8 mouse cellular contexts compared by ENCODE assay signal in genomic region chr16:16896382-16897055, GRCm38 (mm10). TPM values are rescaled to one million over a fixed set of nuclear protein-coding genes. Genes with fewer than 3 reads are reported as not detected.
A peak's percentile ranks its signal among the peaks of the same experiment; 100 is the strongest.
DNase-seq lines count a peak whose midpoint lies in the region; ATAC-seq and TF ChIP-seq lines count a peak whose summit lies in the region.

Gene Ppm1f, plus strand, starts transcription at chr16:16896469.

- H3K27me3 ChIP-seq in embryonic facial prominence, embryonic 13.5 days: no peaks in the 10 kb centered on the region
- no peaks in the 10 kb centered on the region for H3K27me3 ChIP-seq in kidney, adult 2 months (replicated peaks; ENCODE audit: control insufficient read depth, insufficient read depth, low read length)
- H3K27me3 ChIP-seq in limb, embryonic 12.5 days: no peaks in the 10 kb centered on the region
- no peaks in the 10 kb centered on the region for H3K27me3 ChIP-seq in midbrain, embryonic 15.5 days (replicated peaks)
- no peaks in the 10 kb centered on the region for H3K27me3 ChIP-seq in spleen, adult 2 months (ENCODE audit: control insufficient read depth, insufficient read depth, low read length)

- ATAC-seq in embryonic facial prominence, embryonic 13.5 days (ENCODE audit: insufficient number of reproducible peaks, insufficient read depth, low FRiP score, low TSS enrichment, low read depth): peak; percentile 85
- peak; percentile 85 for ATAC-seq in limb, embryonic 12.5 days (ENCODE audit: insufficient number of reproducible peaks, insufficient read depth, low FRiP score, low TSS enrichment, low read depth)
- peak; percentile 93 for ATAC-seq in midbrain, embryonic 15.5 days (replicated peaks)

- peak within 1 kb of the TSS; percentile 40 for H3K27ac ChIP-seq in embryonic facial prominence, embryonic 13.5 days
- H3K27ac ChIP-seq in kidney, adult 2 months (ENCODE audit: insufficient read depth, low read depth, low read length): peak within 1 kb of the TSS; percentile 40
- peak within 1 kb of the TSS; percentile 66 for H3K27ac ChIP-seq in limb, embryonic 12.5 days
- peak within 1 kb of the TSS; percentile 70 for H3K27ac ChIP-seq in midbrain, embryonic 15.5 days
- peak within 1 kb of the TSS; percentile 52 for H3K27ac ChIP-seq in spleen, adult 2 months (ENCODE audit: insufficient read depth, low read length)

- H3K4me1 ChIP-seq in embryonic facial prominence, embryonic 13.5 days: peaks cover 22% of the 10 kb centered on the region
- no peaks in the 10 kb centered on the region for H3K4me1 ChIP-seq in kidney, adult 2 months (ENCODE audit: control insufficient read depth, insufficient read depth, low read length)
- peaks cover 13% of the 10 kb centered on the region for H3K4me1 ChIP-seq in limb, embryonic 12.5 days (replicated peaks)
- H3K4me1 ChIP-seq in midbrain, embryonic 15.5 days: peaks cover 24% of the 10 kb centered on the region
- peaks cover 9% of the 10 kb centered on the region for H3K4me1 ChIP-seq in spleen, adult 2 months (ENCODE audit: control insufficient read depth, insufficient read depth, insufficient read length)

- TF ChIP-seq CTCF in kidney, adult 2 months (conservative IDR thresholded peaks at IDR 0.05; ENCODE audit: insufficient read depth, insufficient read length, low read depth, low read length): peak; percentile 89
- TF ChIP-seq CTCF in spleen, adult 2 months (IDR thresholded peaks at IDR 0.05; ENCODE audit: extremely low read depth, insufficient read depth, insufficient read length, insufficient replicate concordance): peak; percentile 98

- under 1% methylated on average over 29 of the region's 29 CpGs for WGBS in embryonic facial prominence, embryonic 13.5 days
- under 1% methylated on average over 29 of the region's 29 CpGs for WGBS in kidney, adult 2 months
- under 1% methylated on average over 29 of the region's 29 CpGs for WGBS in limb, embryonic 12.5 days
- under 1% methylated on average over 29 of the region's 29 CpGs for WGBS in midbrain, embryonic 15.5 days
- WGBS in spleen, adult 2 months: under 1% methylated on average over 29 of the region's 29 CpGs

- peak; percentile 99 for DNase-seq in 3134 (ENCODE audit: extremely low read depth, insufficient read length, low spot score)
- DNase-seq in adrenal gland, postnatal 36 days: peak; percentile 96 to 99
- peak; percentile 96 to 97 for DNase-seq in heart, adult 18-20 months
- peak; percentile 97 for DNase-seq in kidney, adult 2 months
- DNase-seq in spleen, adult 2 months (ENCODE audit: low read depth in 1 of 2, low spot score in 2 of 2): peak; percentile 87 to 95

- no peaks in the 10 kb centered on the region for H3K9me3 ChIP-seq in embryonic facial prominence, embryonic 13.5 days
- H3K9me3 ChIP-seq in limb, embryonic 12.5 days: no peaks in the 10 kb centered on the region
- no peaks in the 10 kb centered on the region for H3K9me3 ChIP-seq in midbrain, embryonic 15.5 days

- peak within 1 kb of the TSS; percentile 64 for H3K4me3 ChIP-seq in embryonic facial prominence, embryonic 13.5 days
- H3K4me3 ChIP-seq in kidney, adult 2 months (ENCODE audit: insufficient read depth, low read depth, low read length): peak within 1 kb of the TSS; percentile 76
- H3K4me3 ChIP-seq in limb, embryonic 12.5 days (replicated peaks): peak within 1 kb of the TSS; percentile 61
- H3K4me3 ChIP-seq in midbrain, embryonic 15.5 days: peak within 1 kb of the TSS; percentile 62
- peak within 1 kb of the TSS; percentile 67 for H3K4me3 ChIP-seq in spleen, adult 2 months (ENCODE audit: extremely low read depth, insufficient read depth, insufficient read length)

- H3K4me2 ChIP-seq in embryonic facial prominence, embryonic 13.5 days: peak within 1 kb of the TSS; percentile 76
- H3K4me2 ChIP-seq in limb, embryonic 12.5 days: peak within 1 kb of the TSS; percentile 69
- H3K4me2 ChIP-seq in midbrain, embryonic 15.5 days: peak within 1 kb of the TSS; percentile 80

- H3K36me3 ChIP-seq in embryonic facial prominence, embryonic 13.5 days: peaks cover 33% of the 10 kb centered on the region
- H3K36me3 ChIP-seq in kidney, adult 2 months (ENCODE audit: control insufficient read depth, insufficient read depth, low read length): no peaks in the 10 kb centered on the region
- peaks cover 28% of the 10 kb centered on the region for H3K36me3 ChIP-seq in limb, embryonic 12.5 days
- peaks cover 9% of the 10 kb centered on the region; the same call in 1 of the 2 replicates for H3K36me3 ChIP-seq in midbrain, embryonic 15.5 days (replicated peaks)
- H3K36me3 ChIP-seq in spleen, adult 2 months (ENCODE audit: control insufficient read depth, insufficient read depth, low read length): peaks cover 12% of the 10 kb centered on the region

- peak; percentile 68 for TF ChIP-seq POLR2A in kidney, adult 2 months (IDR thresholded peaks at IDR 0.05; ENCODE audit: low read depth, low read length)
- TF ChIP-seq POLR2A in spleen, adult 2 months (IDR thresholded peaks at IDR 0.05; ENCODE audit: low read depth, low read length): peak; percentile 75

- peak within 1 kb of the TSS; percentile 75 for H3K9ac ChIP-seq in embryonic facial prominence, embryonic 13.5 days
- peak within 1 kb of the TSS; percentile 75 for H3K9ac ChIP-seq in limb, embryonic 12.5 days (replicated peaks)
- peak within 1 kb of the TSS; percentile 51 for H3K9ac ChIP-seq in midbrain, embryonic 15.5 days

RNA-seq across cellular contexts. Expression of gene Ppm1f, which starts in this region (rescaled TPM):
- total RNA-seq in adrenal gland, postnatal 36 days (2021): 10 to 100 TPM; 38.2 to 45.0 TPM
- polyA plus RNA-seq in embryonic facial prominence, embryonic 13.5 days (2015; fragmentation: Nextera tagmentation; extraction: Ambion mirVana): 27.7 and 29.3 TPM in 2 replicates
- 10 to 100 TPM; 26.3 to 28.6 TPM for total RNA-seq in heart, adult 18-20 months (2021)
- polyA plus RNA-seq in kidney, adult 2 months (2012; rRNA removed): 14.7 and 15.2 TPM in 2 replicates
- polyA plus RNA-seq in limb, embryonic 12.5 days (2016; fragmentation: Nextera tagmentation; extraction: Ambion mirVana): 40.5 and 41.9 TPM in 2 replicates
- polyA plus RNA-seq in midbrain, embryonic 15.5 days (2015; fragmentation: Nextera tagmentation; extraction: Ambion mirVana): 29.6 and 30.7 TPM in 2 replicates
- polyA plus RNA-seq in spleen, adult 2 months (2012; rRNA removed): 10.1 and 11.3 TPM in 2 replicates

Comparison
In these comparisons a context has a peak if more than half of its experiments do, and no peak if none do; other contexts are left out.
1. Peak in every context shown above with its lines: DNase-seq, ATAC-seq, H3K4me3 ChIP-seq and H3K27ac ChIP-seq.